Mouse (Mus musculus): ENCODE measurements around the gene Bex2. TPM values are rescaled to one million over a fixed set of nuclear protein-coding genes. Genes with fewer than 3 reads are reported as not detected.

The Bex2 gene
- total RNA-seq, 2 experiments from 2014 or later, result 0.59 TPM; not detected in 1

Other genes with a start within 250 kb of the Bex2 start
- 1 to 10 TPM; 2.9 TPM for gene Gprasp2, start 229.2 kb downstream of the Bex2 start, total RNA-seq (2021)
- gene Arxes2, start 74.4 kb downstream of the Bex2 start, total RNA-seq (2021), result 1 to 10 TPM; 3.1 to 5.2 TPM
- gene Arxes1, start 34.9 kb downstream of the Bex2 start, total RNA-seq (2021), result 1 to 10 TPM; 1.3 to 1.6 TPM
- gene Nxf3, start 17.0 kb upstream of the Bex2 start, total RNA-seq (2021), result not detected
- gene Bex4, start 70.8 kb upstream of the Bex2 start, total RNA-seq (2021), result 1 to 10 TPM in 1 of 2 experiments, under 1 TPM in 1; 0.71 to 1.7 TPM
- gene Tceal8, start 104.1 kb upstream of the Bex2 start, total RNA-seq (2021), result 10 to 100 TPM; 27.2 to 34.4 TPM
- 1 to 10 TPM; 1.6 to 1.7 TPM for gene Tceal5, start 135.6 kb upstream of the Bex2 start, total RNA-seq (2021)
- gene Tceal7, start 146.5 kb upstream of the Bex2 start, total RNA-seq (2021), result 1 to 10 TPM; 1.9 to 2.0 TPM
- gene Bex1, start 147.3 kb upstream of the Bex2 start, total RNA-seq (2021), result 1 to 10 TPM; 2.9 to 7.0 TPM
- gene Tceal9, start 176.8 kb upstream of the Bex2 start, total RNA-seq (2021), result 10 to 100 TPM; 48.5 to 49.3 TPM
- gene Bex3, start 202.0 kb upstream of the Bex2 start, total RNA-seq (2021), result 10 to 100 TPM; 28.7 to 30.9 TPM